Mouse (Mus musculus) kidney, postnatal 4 days (tissue): Measurements from ENCODE around the gene Kif2c.
"Not testable (repeated sequence)": the region's sequence is repeated elsewhere in the genome, so short reads cannot be mapped to it uniquely, and the experiment has no call there.

Experiments
- DNase-seq, 2 experiments: peaks; one replicate each; pipeline ENCODE4 v3.0.0; 2021; ENCODE audit warnings: mixed read lengths in 2 of 2

Kif2c gene

GRCm38 (mm10) chr4:117182759-117183096 lies 289 bp upstream of the Kif2c start:
- DNase-seq = not testable (repeated sequence)

GRCm38 (mm10) chr4:117169936-117170335 lies 12.5 kb downstream of the Kif2c start:
- no peak for DNase-seq

DNA sequence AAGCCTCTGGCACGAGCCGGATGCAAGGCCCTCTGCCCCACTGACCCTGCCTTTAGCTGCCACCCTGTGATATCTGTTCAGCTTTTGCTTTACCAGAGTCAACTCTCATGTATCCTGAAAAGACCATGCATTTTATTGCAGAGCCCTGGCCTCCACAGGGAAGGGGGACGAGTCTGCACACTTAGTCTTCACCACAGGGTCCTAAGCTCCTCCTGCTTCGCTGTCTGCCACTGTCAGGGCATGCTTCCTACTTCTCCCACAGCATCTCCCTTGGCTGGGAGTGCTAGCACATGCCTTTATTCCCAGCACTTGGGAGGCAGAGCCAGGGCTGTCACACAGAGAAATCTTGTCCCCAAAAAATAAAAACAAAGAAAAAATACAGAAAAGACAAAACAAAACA lies 21.3 kb downstream of the Kif2c start:
- no peak for DNase-seq

DNA sequence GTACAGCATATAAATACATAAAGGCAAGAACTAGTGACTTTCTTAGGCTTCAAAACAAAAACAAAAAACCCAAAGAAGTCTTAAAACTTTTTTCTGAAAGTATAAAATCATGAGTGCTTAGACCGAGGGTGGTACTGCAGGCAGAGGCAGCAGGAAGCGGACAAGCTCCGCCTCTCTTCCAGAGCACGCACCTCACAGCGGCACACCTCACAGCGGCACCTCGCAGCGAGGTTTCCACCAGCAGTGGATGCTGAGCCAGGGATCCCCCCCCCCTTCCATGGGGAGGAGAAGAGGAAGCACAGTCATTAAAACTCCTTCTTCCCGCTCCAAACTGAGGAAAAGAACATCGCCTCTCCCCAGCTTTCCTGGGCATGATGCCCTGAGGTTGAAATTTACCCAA lies 22.8 kb downstream of the Kif2c start:
- no peak for DNase-seq

GRCm38 (mm10) chr4:117156372-117156771 lies 26.1 kb downstream of the Kif2c start:
- no peak for DNase-seq

GRCm38 (mm10) chr4:117155792-117156355 lies 26.6 kb downstream of the Kif2c start, which contains the start of gene Rps8:
Gene Rps8, minus strand, starts transcription at chr4:117156243.
- peak; percentile 87 to 92 for DNase-seq

GRCm38 (mm10) chr4:117155020-117155791 lies 27.2 kb downstream of the Kif2c start:
- DNase-seq = no peak

GRCm38 (mm10) chr4:117152714-117153113 lies 29.7 kb downstream of the Kif2c start:
- DNase-seq = peak in 1 of 2 experiments; percentile 38

- DNase-seq = no peak
Measured at GRCm38 (mm10) chr4:117151416-117151815, 31.0 kb downstream of the Kif2c start.

DNA sequence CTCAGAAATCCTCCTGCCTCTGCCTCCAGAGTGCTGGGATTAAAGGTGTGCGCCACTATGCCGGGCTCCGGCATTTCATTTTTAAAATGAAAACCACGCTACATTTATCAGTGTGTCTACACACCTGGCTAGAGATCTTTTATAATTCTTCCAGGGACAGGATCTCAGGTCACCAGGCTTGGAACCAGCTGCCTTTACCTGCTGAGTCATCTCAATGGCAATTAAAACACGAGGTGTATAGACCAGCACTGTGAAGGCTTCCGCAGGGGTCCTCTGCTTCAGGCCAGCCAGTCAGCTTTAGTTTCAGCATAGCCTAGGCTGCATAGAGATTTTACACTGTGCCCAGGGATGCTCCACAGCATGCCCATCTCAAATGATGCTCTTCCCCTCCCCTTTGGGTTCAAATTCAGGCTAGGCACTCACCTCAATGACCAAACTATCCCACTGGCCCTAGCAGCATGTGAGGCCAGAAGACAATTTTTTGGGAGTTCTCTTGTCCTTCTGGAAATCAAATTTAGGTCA lies 32.2 kb downstream of the Kif2c start:
- no peak for DNase-seq

DNA sequence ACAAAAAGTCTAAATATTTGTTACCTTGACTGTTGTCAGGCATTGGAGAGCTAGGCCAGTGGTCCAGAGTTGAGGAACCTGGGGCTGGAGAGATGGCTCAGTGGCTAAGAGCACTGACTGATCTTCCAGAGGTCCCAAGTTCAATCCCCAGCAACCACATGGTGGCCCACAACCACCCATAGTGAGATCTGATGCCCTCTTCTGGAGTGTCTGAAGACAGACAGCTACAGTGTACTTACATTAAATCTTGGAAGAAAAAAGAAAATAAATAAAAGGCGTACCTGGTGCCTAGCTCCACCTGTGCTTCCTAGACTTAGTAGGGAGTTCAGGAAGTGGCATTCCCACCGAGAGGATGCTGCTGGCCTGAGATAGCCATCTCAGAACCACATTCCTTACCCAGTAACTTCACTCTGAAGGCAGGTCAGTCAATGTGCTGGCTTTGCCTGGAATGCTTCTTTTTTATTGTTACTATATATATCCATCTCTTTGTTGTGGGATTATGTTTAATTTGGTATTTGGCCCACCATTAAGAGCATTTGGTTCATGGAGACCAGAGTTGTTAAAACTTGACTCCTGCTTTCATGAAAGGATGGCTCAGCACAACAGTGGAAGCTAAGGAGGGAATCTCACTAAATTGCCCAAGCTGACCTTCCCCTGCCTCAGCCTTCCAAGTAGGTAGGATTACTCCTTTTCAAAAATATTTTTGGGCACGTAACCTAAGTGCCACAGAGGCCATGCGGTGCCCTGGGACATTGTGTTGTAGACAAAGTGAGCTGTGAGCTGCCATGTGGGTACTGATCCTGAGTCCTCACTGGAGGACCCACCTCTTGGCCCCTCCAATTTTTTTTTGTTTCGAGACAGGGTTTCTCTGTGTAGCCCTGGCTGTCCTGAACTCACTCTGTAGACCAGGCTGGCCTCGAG lies 32.9 kb downstream of the Kif2c start:
- no peak for DNase-seq

GRCm38 (mm10) chr4:117148815-117149214 lies 33.6 kb downstream of the Kif2c start:
- no peak for DNase-seq

GRCm38 (mm10) chr4:117148047-117148713 lies 34.3 kb downstream of the Kif2c start:
- no peak for DNase-seq

DNA sequence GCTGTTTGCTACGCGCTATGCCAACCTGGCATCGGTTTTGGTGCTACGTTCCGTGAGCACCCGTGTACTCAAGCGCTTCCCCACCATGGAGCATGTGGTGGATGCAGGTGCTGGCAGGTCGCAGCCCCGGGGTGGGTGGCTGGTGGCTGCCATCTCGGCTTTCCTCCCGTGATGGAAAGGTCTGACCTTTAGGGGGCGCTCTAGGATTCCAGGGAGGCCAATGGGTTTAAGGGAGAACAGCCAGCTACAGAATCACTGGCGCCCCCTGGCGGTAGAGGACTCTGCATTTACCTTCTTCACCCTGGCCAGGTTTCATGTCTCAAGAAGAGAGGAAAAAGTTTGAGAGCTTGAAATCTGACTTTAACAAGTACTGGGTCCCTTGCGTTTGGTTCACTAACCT lies 36.3 kb downstream of the Kif2c start:
- peak; percentile 93 to 94 for DNase-seq

DNA sequence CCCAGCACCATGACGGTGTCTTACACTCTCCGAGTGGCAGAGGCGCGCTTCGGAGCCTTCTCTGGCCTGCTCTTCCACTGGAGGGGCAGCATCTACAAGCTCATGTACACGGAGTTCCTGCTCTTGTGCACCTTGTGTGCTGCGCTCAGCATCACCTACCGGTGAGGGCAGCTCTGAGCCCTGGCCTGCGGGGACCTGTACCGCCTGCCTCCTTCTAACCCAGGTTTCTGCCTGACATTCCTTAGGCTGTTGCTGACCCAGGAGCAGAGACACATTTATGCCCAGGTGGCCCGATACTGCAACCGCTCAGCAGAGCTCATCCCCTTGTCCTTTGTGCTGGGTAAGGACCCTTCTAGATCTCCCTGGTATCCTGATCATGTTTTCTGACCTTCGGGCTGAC lies 37.2 kb downstream of the Kif2c start:
- DNase-seq = no peak

DNA sequence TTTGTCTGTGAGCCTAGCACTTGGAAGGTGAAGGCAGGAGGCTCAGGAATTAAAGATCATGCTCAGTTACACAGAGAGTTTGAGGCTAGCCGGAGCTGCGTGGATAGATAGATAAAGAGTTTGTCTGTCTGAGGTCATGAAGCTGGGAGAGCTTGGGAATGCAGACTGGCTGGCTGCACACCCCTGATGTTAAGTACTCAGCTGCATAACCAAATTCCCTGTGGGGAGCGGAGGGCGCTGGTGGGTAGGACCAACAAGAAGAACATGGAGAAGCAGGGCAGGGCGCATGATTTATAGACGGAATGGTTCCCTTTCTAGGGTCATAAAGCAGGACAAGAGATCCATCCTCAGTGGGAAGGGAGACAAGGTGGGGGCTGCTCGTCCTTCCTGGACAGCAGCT lies 39.4 kb downstream of the Kif2c start:
- DNase-seq = no peak

DNA sequence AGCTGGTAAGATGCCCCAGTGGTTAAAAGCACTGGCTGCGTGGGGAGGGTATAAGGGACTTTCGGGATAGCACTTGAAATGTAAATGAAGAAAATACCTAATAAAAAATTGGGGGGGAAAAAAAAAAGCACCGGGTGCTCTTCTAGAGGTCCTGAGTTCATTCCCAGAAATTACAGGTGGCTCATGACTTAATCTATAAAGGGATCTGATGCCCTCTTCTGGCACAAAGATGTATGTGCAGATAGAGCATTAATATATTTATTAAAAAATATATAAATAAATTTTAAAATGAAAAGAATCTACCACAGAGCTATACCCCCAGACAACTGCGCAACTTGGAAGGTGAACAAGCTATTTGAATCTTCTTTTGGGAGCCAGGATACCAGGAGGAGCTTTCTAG lies 41.8 kb downstream of the Kif2c start:
- no peak for DNase-seq

- DNase-seq = peak; percentile 41 to 62
Measured at GRCm38 (mm10) chr4:117139217-117139612, 43.2 kb downstream of the Kif2c start.

GRCm38 (mm10) chr4:117138295-117139216 lies 43.9 kb downstream of the Kif2c start:
- DNase-seq = no peak

- DNase-seq = peak; percentile 46 to 66
Measured at GRCm38 (mm10) chr4:117136034-117136433, 46.4 kb downstream of the Kif2c start.

DNA sequence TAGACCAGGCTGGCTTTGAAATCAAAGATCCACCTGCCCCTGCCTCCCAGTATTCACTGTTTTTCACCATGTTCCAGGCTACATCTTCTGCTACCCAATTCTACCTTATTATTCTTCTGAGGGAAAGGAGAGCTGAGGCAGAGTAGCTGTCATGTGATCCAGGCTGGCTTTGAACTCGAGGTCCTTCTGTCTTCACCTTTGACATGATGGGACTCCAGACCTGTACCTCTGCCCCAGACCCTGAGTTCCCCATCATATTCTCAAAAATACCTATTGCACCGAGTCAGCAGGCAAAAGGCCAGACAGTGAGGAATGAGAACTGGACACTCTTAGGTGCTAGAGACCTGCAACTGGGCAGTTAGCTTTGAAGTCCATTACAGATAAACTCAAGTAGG lies 47.8 kb downstream of the Kif2c start:
- DNase-seq = no peak
